Mouse (Mus musculus) kidney, adult 2 months (tissue): ENCODE data around the gene Sox1. TPM values are rescaled to one million over a fixed set of nuclear protein-coding genes. Genes with fewer than 3 reads are reported as not detected.

Source experiments
- DNase-seq: peaks from one replicate; pipeline ENCODE4 v3.0.0; 2021
- H3K27ac ChIP-seq: fragments of 200-500 bp; 2 replicates; pipeline ENCODE4 v1.5.1; 2012; ENCODE audit warnings: low read depth, low read length, control low read depth, inconsistent platforms; ENCODE audit not compliant: insufficient read depth
- H3K27me3 ChIP-seq: fragments of 200-500 bp; replicated peaks from 2 replicates; pipeline ENCODE4 v1.6.1; 2012; ENCODE audit warnings: mild to moderate bottlenecking, moderate library complexity, low read length, inconsistent platforms; ENCODE audit not compliant: control insufficient read depth, insufficient read depth
- H3K36me3 ChIP-seq: fragments of 200-500 bp; 2 replicates; pipeline ENCODE4 v1.6.1; 2012; ENCODE audit warnings: mild to moderate bottlenecking, moderate library complexity, low read length, inconsistent platforms; ENCODE audit not compliant: control insufficient read depth, insufficient read depth
- H3K4me1 ChIP-seq: fragments of 200-500 bp; 2 replicates; pipeline ENCODE4 v1.6.1; 2011; ENCODE audit warnings: low read length; ENCODE audit not compliant: control insufficient read depth, insufficient read depth
- H3K4me3 ChIP-seq: fragments of 200-500 bp; 2 replicates; pipeline ENCODE4 v1.5.1; 2011; ENCODE audit warnings: mild to moderate bottlenecking, low read depth, low read length, control low read depth; ENCODE audit not compliant: insufficient read depth
- CTCF ChIP-seq: fragments of 200-500 bp; conservative IDR thresholded peaks from 2 replicates; pipeline ENCODE4 v1.5.1; 2011; ENCODE audit warnings: low read depth, mild to moderate bottlenecking, control low read depth, low read length, moderate library complexity, mixed read lengths; ENCODE audit not compliant: insufficient read depth, insufficient read length
- POLR2A ChIP-seq: fragments of 200-500 bp; IDR thresholded peaks from one replicate; pipeline ENCODE4 v1.6.1; 2011; ENCODE audit warnings: low read depth, low read length, control low read depth
- WGBS: fragments of 180-500 bp; shearing (Covaris S2); methylation state at CpG from one replicate; pipeline ENCODE4 v1.1.7; 2018; 5-methylcytosine and 5-hydroxymethylcytosine counted together
- polyA plus RNA-seq: library from polyadenylated mRNA; depleted of rRNA; stranded (reverse); fragments of >200 nt; gene quantifications from 2 replicates; pipeline ENCODE4 v1.2.3, GENCODE M21; 2012

Gene Sox1
- polyA plus RNA-seq, 1 experiment, result not detected

- Histone ChIP-seq H3K36me3 (no peaks in the 10 kb centered on the region), H3K4me3 (no peak overlapping the region), H3K27me3 (peaks cover 14% of the 10 kb centered on the region), H3K27ac (no peak overlapping the region), H3K4me1 (no peaks in the 10 kb centered on the region)
- whole genome bisulfite sequencing, result 6% methylated on average over 38 of the region's 38 CpGs
- no peak for DNase-seq
- TF ChIP-seq POLR2A (no peak), CTCF (no peak)
These were observed 4.3 kb upstream of the Sox1 start for GRCm38 (mm10) chr8:12390640-12391365.

GRCm38 (mm10) chr8:12391366-12392250 is 3.5 kb upstream of the Sox1 start:
- TF ChIP-seq CTCF (peak; percentile 14; the same call in 1 of the 2 replicates), POLR2A (no peak)
- peaks cover 16% of the 10 kb centered on the region for H3K27me3 ChIP-seq
- no peak overlapping the region for H3K27ac ChIP-seq
- no peak for DNase-seq
- no peaks in the 10 kb centered on the region for H3K36me3 ChIP-seq
- H3K4me3 ChIP-seq, result no peak overlapping the region
- H3K4me1 ChIP-seq, result no peaks in the 10 kb centered on the region
- WGBS, result 3% methylated on average over 37 of the region's 37 CpGs

- no peak overlapping the region for H3K4me3 ChIP-seq
- H3K4me1 ChIP-seq, result no peaks in the 10 kb centered on the region
- TF ChIP-seq CTCF, result no peak
- no peak for TF ChIP-seq POLR2A
- 24% methylated on average over 1 of the region's 1 CpGs for WGBS
- DNase-seq, result no peak
- H3K27me3 ChIP-seq, result peaks cover 21% of the 10 kb centered on the region
- no peaks in the 10 kb centered on the region for H3K36me3 ChIP-seq
- H3K27ac ChIP-seq, result no peak overlapping the region
These were observed 2.3 kb upstream of the Sox1 start for GRCm38 (mm10) chr8:12392801-12393200.

GRCm38 (mm10) chr8:12394385-12395000 is 602 bp upstream of the Sox1 start:
- H3K4me1 ChIP-seq, result no peaks in the 10 kb centered on the region
- H3K36me3 ChIP-seq, result no peaks in the 10 kb centered on the region
- H3K27ac ChIP-seq, result no peak overlapping the region
- H3K27me3 ChIP-seq, result peaks cover 26% of the 10 kb centered on the region
- no peak for DNase-seq
- no peak for TF ChIP-seq CTCF
- no peak for TF ChIP-seq POLR2A
- 5% methylated on average over 22 of the region's 22 CpGs for WGBS
- H3K4me3 ChIP-seq, result no peak overlapping the region

GRCm38 (mm10) chr8:12396501-12397345 is 1.6 kb downstream of the Sox1 start:
- 2% methylated on average over 113 of the region's 118 CpGs for WGBS
- DNase-seq, result no peak
- H3K4me1 ChIP-seq, result no peaks in the 10 kb centered on the region
- H3K4me3 ChIP-seq, result no peak overlapping the region
- no peak overlapping the region for H3K27ac ChIP-seq
- no peaks in the 10 kb centered on the region for H3K36me3 ChIP-seq
- H3K27me3 ChIP-seq, result peaks cover 26% of the 10 kb centered on the region
- TF ChIP-seq CTCF, result no peak
- no peak for TF ChIP-seq POLR2A

GRCm38 (mm10) chr8:12397346-12397925 is 2.3 kb downstream of the Sox1 start:
- no peak for TF ChIP-seq CTCF
- TF ChIP-seq POLR2A, result no peak
- no peak for DNase-seq
- WGBS, result 2% methylated on average over 59 of the region's 59 CpGs
- H3K27ac ChIP-seq, result no peak overlapping the region
- H3K36me3 ChIP-seq, result no peaks in the 10 kb centered on the region
- H3K4me1 ChIP-seq, result no peaks in the 10 kb centered on the region
- H3K27me3 ChIP-seq, result peaks cover 26% of the 10 kb centered on the region
- H3K4me3 ChIP-seq, result no peak overlapping the region
